Mouse (Mus musculus): ENCODE data around the gene Parp9.
"Not testable (repeated sequence)": the region's sequence is repeated elsewhere in the genome, so short reads cannot be mapped to it uniquely, and the experiment has no call there.

Parp9 gene

DNA sequence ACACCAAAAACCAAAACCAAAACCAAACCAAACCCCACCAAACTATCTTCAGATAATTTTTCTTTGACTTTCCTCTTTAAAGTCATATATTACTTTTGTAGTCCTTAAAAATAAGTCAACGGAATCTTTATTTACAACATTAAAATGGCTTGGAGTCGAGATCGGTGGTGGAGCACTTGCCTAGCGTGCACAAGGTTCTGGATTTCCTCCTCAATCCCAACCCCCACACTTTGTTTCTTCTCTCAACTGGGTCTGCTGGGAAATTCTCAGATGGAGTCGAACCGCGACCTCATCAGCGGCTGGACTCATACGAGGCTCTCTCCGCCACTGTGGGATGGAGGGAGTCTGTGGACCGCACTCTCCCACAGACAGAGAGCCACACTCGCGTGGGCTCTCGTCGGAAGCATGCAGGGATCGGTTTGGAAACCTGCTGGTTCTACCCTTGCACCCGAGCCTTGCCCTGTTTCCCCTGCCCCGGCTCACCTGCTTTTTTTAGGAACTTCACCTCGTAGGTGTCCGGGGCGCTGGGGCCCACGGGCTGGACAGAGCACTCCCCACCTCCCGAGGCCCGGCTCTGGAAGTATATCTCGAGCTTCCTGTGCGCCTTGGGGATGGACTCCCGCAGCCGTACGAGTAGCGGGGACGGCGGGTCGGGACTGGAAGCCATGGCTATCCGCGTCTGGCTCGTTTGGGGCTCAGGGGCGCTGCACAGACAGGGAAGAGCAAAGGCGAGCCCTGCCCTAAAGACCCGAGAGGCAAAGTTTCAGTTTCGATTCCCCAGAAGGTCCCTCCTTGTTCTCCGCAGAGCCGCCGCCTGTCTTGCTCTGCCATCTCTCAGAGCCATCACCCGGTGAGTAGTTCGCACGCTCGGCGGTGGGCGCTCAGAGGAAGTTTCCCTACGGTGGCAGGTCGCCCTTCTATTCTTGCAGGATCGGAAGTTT lies at the start of gene Parp9, which contains the start of gene Dtx3l:
TSS of gene Parp9 (plus strand) at position 260 of the 941 bp plus-strand sequence.
TSS of gene Dtx3l (minus strand) at position 941 of the 941 bp plus-strand sequence.
- DNase-seq: peak; percentile 31

GRCm38 (mm10) chr16:35888910-35889309 lies 49.4 kb upstream of the Parp9 start:
- no peak for DNase-seq

DNA sequence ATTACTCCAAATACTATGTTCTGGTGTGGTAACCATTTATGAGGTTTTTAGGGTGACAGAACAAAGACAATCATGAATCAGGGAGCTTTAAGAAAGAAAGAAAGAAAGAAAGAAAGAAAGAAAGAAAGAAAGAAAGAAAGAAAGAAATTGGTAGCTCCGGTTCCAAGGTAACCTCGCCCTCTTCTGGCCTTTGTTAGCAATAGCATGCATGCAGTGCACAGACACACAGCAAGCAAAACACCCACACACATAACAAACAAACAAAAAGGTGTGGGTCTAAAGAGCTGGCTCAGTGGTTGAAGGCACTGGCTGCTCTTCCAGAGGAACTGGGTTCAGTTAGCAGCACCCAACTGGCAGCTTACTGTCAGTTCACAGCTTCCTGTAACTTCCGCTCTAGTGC lies 47.6 kb upstream of the Parp9 start:
- DNase-seq: no peak

DNA sequence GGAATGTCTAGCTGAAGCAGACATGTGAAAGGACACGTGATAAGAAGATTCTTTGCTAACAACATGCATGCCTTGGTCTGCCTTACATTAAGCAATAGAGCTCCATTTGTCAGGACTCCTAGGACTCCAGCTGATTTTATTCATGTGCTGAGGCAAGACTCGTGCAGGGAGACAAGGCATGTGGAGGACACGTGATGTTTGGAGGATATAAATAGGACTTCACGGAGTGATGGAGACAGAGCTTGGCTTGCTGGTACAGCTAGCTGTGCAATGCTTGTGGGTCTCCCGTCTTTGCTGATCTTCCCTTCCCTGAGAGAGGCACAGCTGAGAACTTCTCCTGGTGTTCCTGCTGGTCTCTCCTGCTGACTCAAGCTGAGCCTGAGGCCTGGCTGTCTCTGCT lies 46.7 kb upstream of the Parp9 start:
- DNase-seq: not testable (repeated sequence)

GRCm38 (mm10) chr16:35894997-35895396 lies 43.3 kb upstream of the Parp9 start:
- DNase-seq: no peak

DNA sequence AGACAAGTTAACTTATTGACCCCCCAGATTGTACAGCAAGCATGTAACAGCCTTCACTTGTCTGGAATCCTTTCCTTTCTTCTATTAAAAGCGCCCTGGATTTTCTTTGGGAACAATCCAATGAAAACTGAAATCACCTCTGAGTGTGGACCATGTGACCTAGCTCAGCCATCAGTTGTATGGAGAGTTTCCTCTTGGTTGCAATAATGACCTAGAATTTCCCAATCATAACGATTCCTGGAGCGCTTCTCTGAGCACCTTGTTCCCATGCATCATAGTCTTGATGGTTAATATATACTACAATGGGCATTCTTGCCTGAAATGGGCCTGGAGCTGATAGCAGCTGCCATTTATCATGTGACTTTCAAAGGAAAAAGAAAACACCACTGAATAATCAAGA lies 37.7 kb upstream of the Parp9 start:
- DNase-seq: no peak

- DNase-seq: no peak
Measured at GRCm38 (mm10) chr16:35903014-35903640, 35.1 kb upstream of the Parp9 start.

DNA sequence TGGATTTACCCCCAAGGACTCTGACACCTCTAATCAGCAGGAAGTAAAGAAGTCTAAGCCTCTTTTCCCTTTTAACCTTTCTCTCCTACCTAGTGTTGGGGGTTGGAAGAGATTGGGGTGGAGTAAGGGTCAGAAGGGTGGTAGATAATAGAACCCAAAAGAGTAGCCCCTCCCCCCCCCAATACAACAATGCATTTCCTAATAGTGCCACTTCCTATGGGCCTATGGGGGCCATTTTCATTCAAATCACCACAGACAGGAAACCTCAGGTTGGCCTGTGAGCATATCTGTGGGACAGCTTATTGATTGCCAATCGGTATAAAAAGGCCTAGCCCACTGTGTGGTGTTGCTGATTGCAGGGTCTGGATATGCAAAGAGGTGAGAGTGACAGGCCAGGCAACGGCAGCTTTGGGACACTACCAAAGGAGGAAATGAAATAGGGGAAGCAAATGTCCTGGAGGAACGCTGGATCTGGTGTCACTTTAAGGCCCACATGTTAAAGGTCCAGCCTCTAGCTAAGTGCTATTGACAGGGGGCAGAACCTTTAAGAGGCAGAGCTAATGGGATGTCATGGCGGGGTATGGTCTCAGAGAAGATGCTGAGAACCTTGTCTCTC lies 34.0 kb upstream of the Parp9 start:
- DNase-seq: no peak

GRCm38 (mm10) chr16:35905355-35905754 lies 32.9 kb upstream of the Parp9 start:
- DNase-seq: no peak

DNA sequence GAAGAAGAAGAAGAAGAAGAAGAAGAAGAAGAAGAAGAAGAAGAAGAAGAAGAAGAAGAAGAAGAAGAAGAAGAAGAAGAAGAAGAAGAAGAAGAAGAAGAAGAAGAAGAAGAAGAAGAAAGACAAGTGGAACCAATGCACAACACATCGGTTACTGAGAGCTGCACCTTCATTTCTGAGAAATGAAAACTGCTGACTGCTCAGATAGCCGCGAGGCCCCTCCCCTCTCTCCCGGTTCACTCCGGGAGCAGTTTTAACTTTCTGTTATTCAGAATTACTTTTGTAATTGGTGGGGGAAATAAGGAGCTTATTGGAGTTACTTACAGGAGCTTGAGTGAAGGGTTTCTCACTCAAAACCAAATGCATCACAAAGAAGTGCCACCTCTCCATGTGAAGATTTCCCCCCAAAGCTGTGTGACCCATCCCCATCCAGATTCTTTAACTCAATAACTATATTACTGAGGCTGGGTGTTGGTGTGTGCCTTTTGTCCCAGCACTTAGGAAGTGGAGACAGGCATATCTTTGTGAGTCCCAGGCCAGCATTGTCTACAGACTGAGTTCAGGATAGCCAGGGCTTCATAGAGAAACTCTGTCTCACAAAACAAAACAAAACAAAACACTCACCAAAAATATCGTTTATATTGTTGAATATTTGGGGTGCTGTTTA lies 32.3 kb upstream of the Parp9 start:
- no peak for DNase-seq

DNA sequence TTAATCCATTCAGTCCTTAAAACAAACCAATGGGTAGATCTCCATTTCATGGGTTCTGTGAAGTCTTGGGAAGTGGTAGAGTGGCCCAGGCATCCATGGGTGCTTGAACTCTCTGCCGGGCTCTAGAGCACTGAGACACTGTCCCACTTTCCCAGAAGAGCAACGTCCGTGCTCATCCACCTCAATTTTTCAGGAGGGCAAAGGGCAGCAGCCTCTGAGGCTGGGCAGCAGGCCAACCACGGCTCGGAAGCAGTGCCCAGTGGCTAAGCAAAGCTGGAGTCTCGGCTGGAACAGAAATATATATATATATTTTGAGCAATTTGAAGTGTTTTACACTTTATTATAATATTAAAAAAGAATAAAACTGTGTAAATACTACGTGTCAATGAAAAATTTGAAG lies 31.4 kb upstream of the Parp9 start:
- no peak for DNase-seq

DNA sequence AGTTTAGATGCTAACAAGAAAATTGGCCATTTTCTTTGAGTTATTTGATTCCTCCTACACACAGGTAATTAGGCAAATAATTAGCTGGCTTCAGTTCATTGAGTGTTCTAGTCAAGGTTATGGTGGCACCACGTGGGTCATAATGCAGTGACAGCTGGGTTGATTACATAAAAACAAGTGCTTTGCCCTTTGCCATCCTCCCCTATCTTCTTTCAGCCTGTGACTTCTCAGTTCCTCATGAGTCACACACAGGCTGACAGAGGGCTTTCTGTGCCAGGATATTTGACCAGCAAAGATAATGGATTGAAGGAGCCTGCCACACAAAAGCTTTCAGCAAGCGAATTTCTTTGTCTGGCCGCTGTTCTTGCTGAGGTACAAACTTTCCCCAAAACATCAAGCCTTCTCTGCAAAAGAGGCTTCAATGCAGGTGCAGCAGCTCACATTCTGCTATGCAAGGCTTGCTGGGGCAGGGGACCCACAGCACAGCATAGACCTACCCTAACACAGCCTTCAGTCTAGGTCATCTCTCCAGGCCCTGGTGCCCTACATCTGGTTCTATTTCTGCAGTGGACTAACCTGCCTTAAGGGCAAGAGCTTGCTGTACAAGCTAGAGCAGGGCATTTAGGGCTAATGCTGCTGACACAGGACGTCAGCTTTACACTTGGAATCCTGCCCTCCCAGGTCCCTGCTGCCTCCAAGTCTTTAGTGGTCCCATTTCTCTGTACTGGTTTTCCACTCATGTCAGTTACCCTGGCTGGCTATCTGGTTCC lies 30.7 kb upstream of the Parp9 start:
- no peak for DNase-seq

DNA sequence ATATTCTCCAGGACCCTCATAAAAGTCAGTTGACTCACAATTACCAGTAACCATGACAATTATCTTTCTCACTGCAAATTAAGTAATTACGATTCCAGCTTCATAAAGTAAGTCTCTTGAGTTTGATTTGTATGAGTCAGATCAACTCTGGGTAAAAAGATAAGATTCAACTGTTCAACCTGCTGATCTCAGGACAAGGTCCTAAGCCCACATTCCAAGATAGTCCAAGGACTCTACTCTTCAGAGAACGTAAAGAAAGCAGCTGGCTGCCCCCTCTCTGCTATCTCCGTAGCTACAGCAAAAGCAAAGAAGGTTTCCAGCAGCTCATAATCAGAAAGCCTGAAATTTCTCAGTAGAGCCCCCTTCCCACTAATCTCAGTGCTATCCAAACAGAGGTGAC lies 26.8 kb upstream of the Parp9 start:
- no peak for DNase-seq

- DNase-seq: no peak
Measured at GRCm38 (mm10) chr16:35913526-35913925, 24.7 kb upstream of the Parp9 start.

GRCm38 (mm10) chr16:35914301-35914700 lies 24.0 kb upstream of the Parp9 start:
- DNase-seq: no peak

GRCm38 (mm10) chr16:35918721-35919543 lies 19.3 kb upstream of the Parp9 start:
- DNase-seq: no peak

- DNase-seq: no peak
Measured at GRCm38 (mm10) chr16:35921676-35922235, 16.5 kb upstream of the Parp9 start.

GRCm38 (mm10) chr16:35922301-35922895 lies 15.9 kb upstream of the Parp9 start:
- no peak for DNase-seq

DNA sequence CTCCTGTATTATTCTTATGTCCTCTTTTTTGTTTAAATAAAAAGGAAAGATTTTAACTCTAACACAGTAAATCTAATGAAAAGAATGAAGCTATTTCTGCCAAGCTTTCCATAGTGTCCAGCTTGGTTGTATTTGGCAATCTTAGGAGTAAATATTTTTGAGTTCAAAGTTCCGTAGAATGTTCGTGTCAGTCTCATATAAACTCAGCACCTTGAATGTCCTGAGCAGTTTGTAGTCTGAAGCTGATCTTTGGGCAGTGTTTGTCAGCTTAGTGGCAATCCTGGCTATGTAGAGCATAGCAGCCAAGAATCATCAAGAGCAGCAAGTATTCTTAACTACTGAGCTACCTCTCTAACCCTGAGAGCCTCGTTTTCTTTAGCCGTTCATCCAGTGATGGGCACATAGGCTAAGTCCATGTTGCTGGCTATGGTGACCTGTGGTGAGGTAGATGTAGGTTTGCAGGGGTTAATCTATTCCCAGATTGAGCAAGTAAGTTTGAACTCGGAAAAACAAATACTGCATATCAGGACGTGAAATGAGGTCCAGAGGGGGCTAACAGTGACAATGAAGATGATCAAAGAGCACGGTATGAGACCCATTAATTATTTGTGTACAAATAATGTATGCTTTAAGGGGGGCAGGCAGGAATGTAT lies 14.6 kb upstream of the Parp9 start:
- no peak for DNase-seq

DNA sequence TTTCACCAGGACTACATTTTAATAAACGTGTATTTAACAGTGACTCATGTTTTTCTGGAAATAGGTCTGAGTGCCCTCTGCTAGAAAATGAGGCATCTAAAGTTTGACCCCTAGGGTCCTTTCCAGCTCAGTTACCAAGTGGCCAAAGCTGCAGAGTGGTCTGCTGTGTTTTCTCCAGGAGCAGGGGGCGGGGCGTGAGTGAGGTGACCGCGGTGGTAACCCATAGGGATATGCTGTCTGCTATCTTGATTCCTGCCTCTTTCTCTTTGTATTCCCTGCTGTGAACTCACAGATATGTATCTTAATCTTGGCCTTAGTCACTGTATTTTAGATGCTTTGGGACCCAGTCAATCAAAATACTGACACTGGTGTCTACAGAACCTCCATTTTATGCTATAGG lies 13.9 kb upstream of the Parp9 start:
- no peak for DNase-seq
